Mouse (Mus musculus) cerebellum, adult 2 months (tissue): ENCODE measurements around the gene Mta1. TPM values are rescaled to one million over a fixed set of nuclear protein-coding genes. Genes with fewer than 3 reads are reported as not detected.

Experiments
- DNase-seq, 2 experiments: peaks; one replicate each; pipeline ENCODE4 v3.0.0; 2021
- H3K27ac ChIP-seq: fragments of 200-500 bp; 2 replicates; pipeline ENCODE4 v1.5.1; 2012; ENCODE audit warnings: low read length, control low read depth, inconsistent platforms; ENCODE audit not compliant: insufficient read depth
- H3K27me3 ChIP-seq: fragments of 200-500 bp; 2 replicates; pipeline ENCODE4 v1.6.1; 2012; ENCODE audit warnings: inconsistent platforms, mild to moderate bottlenecking, low read length, moderate library complexity; ENCODE audit not compliant: control insufficient read depth, insufficient read depth
- H3K4me1 ChIP-seq: fragments of 200-500 bp; 2 replicates; pipeline ENCODE4 v1.6.1; 2011; ENCODE audit warnings: low read length; ENCODE audit not compliant: control insufficient read depth, insufficient read depth
- H3K4me3 ChIP-seq: fragments of 200-500 bp; replicated peaks from 2 replicates; pipeline ENCODE3; 2011; ENCODE audit warnings: mild to moderate bottlenecking, low read depth, low read length, control low read depth; ENCODE audit not compliant: insufficient read depth
- CTCF ChIP-seq: fragments of 200-500 bp; IDR thresholded peaks from 2 replicates; pipeline ENCODE4 v1.5.1; 2011; ENCODE audit warnings: low read depth, mild to moderate bottlenecking, control low read depth, low read length, moderate library complexity, borderline replicate concordance; ENCODE audit not compliant: insufficient read depth
- POLR2A ChIP-seq: fragments of 200-500 bp; IDR thresholded peaks from 2 replicates; pipeline ENCODE4 v1.6.1; 2011; ENCODE audit warnings: low read length, control low read depth, borderline replicate concordance; ENCODE audit not compliant: insufficient read depth
- WGBS: fragments of 180-500 bp; shearing (Covaris S2); methylation state at CpG from one replicate; pipeline ENCODE4 v1.1.7; 2018; 5-methylcytosine and 5-hydroxymethylcytosine counted together
- polyA plus RNA-seq: library from polyadenylated mRNA; depleted of rRNA; stranded (reverse); fragments of >200 nt; gene quantifications from 2 replicates; pipeline ENCODE4 v1.2.3, GENCODE M21; 2012

Mta1 gene
- polyA plus RNA-seq, 1 experiment, result 60.4 TPM

DNA sequence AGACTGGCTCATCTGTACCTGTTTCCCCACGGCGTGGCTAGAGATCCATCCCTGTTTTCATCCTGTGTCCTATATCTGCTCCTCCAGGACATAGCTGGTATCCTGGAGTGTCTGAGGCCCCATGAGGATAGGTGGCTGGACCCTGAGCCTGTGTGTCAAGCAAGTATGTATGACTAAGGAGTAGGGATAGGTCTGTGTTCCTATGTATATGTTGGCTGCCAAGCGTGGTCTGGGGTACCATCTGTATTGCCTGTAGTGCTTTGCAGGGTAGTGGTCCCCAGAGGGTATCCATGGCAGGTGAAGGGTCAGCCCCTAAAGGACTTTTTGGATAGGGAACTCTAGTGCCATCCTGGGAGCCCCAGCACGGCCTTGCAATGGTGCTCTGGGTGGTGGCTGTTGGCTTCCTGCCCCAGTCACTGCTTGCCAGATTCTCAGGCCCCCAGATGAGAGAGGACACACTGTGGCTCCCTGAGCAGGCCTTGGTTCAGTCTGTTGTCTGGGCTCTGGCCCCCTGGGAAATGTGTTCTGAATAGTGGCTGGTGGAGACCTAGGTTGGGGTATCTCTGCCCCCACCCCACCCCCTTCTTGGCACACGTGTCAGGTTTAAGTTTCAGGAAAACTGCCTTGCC lies 2.5 kb downstream of the Mta1 start:
- H3K27me3 ChIP-seq, result no peaks in the 10 kb centered on the region
- H3K4me3 ChIP-seq, result no peak overlapping the region
- peak; percentile 75 for DNase-seq
- no peak overlapping the region for H3K27ac ChIP-seq
- TF ChIP-seq POLR2A (no peak), CTCF (no peak)
- 29% methylated on average over 5 of the region's 5 CpGs for WGBS
- peaks cover 33% of the 10 kb centered on the region for H3K4me1 ChIP-seq

DNA sequence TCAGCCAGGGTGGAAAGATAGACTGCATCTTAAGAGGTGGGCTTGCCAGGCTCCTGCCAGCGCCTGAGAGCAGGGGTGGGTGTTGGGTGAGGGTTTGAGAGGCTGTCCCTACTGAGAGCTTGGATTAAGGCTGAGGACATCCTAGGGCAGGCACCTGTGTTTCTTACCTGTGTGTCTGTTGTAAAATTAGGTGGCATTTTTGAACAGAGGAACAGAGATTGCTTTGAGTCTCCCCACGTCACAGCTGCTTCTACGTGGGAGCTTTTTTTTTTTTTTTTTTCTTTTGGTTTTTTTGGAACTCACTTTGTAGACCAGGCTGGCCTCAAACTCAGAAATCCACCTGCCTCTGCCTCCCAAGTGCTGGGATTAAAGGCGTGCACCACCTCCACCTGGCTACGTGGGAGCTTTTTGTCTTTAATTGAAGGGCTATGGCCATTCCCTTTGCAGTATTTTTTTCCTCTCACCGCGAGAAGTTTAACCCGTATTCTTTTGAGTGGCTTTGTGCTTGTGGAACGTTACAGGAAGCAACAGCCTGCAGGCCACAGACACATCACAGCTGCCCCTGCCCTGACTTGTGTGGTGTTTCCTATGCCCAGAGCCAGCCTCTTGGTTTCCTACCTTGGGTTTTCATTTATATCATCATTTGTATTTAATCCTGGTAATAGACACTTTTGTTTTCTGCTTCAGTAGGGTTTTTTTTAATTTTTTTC lies 3.3 kb downstream of the Mta1 start:
- Histone ChIP-seq H3K27me3 (no peaks in the 10 kb centered on the region), H3K4me1 (peaks cover 34% of the 10 kb centered on the region), H3K4me3 (no peak overlapping the region), H3K27ac (no peak overlapping the region)
- no peak for DNase-seq
- WGBS, result 71% methylated on average over 9 of the region's 9 CpGs
- TF ChIP-seq POLR2A (no peak), CTCF (no peak)

DNA sequence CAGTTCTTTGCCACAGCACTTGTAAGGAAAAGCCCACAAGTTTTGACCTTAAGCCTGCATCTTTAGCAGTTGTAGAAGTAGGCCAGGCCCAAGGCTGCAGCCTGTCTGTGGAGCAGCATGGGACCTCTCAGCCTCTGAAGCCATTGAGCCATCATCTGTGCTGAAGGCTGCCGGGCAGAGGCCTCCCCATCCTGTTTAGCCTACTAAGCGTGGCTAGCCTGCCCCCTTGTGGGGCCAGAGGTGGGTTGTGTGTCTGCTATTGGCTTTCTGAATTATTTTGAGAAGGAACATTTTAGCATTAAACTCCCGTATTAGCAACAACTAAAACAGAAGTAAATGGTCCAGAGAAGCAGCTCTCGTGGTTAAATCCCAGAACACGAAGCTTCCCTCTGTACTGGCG lies 4.4 kb downstream of the Mta1 start:
- TF ChIP-seq CTCF (peak; percentile 76), POLR2A (no peak)
- Histone ChIP-seq H3K27ac (no peak overlapping the region), H3K4me3 (no peak overlapping the region), H3K4me1 (peaks cover 34% of the 10 kb centered on the region), H3K27me3 (no peaks in the 10 kb centered on the region)
- WGBS, result 41% methylated on average over 6 of the region's 6 CpGs
- peak; percentile 71 to 72 for DNase-seq

DNA sequence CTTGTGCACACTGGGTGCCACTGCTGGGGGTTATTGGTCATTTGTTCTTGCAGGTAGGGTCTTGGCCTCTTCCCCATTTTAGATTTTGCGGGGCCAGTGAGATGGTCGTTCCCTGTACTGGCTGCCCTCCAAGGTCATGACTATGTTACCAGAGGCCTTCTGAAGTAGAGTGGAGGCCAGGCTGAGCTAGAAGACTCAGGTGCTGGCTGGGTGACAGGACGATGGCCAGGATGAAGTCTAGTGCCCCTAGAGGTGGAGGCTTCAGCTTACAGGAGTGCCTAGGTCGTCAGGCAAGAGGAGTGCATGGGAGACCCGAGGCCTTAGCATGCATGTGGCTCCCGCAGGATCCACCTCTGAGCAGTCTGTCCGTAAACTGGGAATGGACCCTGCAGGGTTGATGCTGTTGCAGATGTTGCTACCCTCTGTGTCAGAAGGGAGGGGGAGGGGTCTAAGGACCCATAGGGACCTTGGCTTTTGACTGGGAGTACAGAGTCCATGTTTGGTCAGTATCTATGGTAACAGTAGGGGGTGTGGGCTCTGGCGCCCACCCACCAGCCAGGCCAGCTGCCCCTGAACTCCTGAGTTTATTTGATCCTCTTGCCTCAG lies 5.9 kb downstream of the Mta1 start:
- Histone ChIP-seq H3K27me3 (no peaks in the 10 kb centered on the region), H3K4me3 (no peak overlapping the region), H3K27ac (no peak overlapping the region), H3K4me1 (peaks cover 40% of the 10 kb centered on the region)
- TF ChIP-seq POLR2A (no peak), CTCF (peak; percentile 38; the same call in 1 of the 2 replicates)
- peak; percentile 34 to 36 for DNase-seq
- WGBS, result 72% methylated on average over 8 of the region's 8 CpGs

DNA sequence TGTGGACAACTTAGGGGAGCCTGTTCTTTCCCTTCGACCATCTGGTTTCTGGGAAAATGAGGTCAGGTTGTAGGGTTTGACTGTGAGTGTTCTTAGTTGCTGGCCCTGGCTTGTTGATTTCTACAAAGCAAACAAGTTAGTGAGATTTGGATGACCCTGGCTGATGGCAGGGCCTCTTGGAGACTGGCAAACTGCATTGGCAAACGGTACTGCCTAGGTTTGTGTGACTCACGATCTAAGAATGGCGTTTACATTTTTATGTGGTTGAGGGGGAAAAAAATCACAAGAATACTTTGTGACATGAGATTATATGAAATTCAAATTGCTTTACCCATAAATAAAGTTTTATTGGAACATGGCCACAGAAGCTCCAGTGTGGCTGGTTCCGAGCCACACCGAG lies 8.3 kb downstream of the Mta1 start:
- H3K27ac ChIP-seq, result no peak overlapping the region
- 38% methylated on average over 6 of the region's 6 CpGs for WGBS

DNA sequence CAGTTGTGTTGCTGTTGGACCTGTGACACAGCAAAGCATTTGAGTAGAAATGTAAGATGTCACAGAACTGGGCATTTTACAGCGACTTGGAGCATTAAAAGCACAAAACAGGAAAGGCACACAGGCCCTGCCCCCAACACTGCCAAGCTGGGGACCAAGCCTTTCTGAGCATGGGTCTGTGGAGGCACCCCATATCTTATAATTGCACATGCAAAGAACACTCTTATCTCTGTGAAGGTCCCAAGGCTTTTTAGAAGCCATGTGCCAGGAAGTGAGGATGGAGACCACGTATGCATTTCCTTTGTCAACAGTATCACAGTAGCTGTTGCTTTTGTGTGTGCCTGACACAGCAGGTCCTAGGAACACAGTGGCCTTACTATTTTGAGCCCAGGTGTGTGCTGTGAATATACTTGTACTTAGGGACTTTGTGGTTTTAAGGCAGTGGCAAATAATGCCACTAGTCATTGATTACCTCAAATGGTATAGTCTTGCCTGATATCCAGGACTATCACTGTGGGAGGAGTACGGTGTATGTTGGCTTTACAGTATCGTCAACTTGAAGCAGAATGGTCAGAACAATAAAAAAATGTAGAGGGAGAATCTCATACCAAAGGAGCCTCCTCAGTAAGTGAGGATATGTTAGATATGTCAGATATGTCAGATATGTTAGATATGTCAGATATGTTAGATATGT lies 9.5 kb downstream of the Mta1 start:
- 83% methylated on average over 4 of the region's 4 CpGs for WGBS
- no peak for TF ChIP-seq CTCF
- TF ChIP-seq POLR2A, result no peak

More for the DNA sequence above, 8.3 kb downstream of the Mta1 start:
- peak in 1 of 2 experiments; percentile 40 for DNase-seq
- no peaks in the 10 kb centered on the region for H3K27me3 ChIP-seq
- no peak overlapping the region for H3K4me3 ChIP-seq
- no peak for TF ChIP-seq POLR2A
- TF ChIP-seq CTCF, result no peak
- peaks cover 34% of the 10 kb centered on the region for H3K4me1 ChIP-seq

DNA sequence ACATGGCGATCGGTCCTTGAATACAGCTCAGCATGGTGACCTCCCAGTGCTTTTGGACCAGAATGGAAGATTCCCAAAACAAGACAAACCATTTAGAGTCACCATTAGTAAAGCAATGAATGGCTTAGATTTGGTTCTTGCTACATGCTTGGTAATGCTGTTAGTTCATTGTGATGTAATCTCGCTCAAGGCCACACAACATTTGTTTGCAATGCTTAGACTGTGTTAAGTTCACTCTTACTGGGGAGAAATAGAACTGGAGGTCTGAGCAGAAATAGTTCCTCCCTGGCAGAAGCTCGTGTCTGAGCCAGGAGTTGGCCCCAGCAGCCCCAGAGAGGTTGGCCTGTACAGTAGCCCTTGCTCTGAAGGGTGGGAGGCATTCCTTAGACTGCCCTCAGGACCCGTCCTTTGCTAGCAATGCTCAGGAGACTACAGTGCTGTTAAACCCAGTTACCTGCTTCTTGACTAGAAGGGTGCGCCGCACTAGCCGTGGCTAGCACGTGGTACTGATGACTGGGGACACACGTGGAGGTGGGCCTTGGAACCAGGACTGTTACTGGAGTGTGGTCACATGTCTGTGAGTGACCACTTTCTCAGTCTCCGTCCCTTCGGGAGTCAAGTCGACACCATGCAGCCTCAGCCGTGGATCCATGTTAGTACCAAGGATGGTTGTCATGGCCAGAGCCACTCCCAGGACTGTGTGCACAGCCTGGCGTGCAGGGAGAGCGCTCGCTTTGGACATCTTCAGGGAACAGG lies 10.6 kb downstream of the Mta1 start:
- Histone ChIP-seq H3K4me3 (no peak overlapping the region), H3K27me3 (no peaks in the 10 kb centered on the region), H3K4me1 (peaks cover 30% of the 10 kb centered on the region), H3K27ac (no peak overlapping the region)
- TF ChIP-seq CTCF (no peak), POLR2A (no peak)
- DNase-seq, result no peak
- WGBS, result 61% methylated on average over 17 of the region's 17 CpGs

More for the DNA sequence above, 9.5 kb downstream of the Mta1 start:
- Histone ChIP-seq H3K4me1 (peaks cover 35% of the 10 kb centered on the region), H3K27me3 (no peaks in the 10 kb centered on the region), H3K4me3 (no peak overlapping the region), H3K27ac (no peak overlapping the region)
- DNase-seq, result no peak

DNA sequence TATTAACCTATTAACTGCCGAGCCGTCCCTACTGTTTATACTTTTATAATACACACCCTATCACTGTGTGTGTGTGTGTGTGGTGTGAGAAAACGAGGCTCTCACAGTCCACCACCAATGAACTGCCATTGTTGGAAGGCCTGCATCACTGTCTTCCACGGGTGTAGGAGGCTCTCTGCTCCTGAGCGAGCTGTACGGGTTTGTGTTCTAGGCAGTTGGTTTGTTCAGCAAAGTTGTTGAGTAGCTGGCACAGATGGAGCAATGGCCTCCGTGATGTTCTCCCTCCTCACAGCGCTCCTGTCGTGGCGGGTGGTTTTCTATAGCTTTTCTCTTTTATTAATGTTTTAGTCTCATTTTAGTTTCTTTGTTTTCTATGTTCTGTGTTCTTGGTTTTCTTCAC lies 11.7 kb downstream of the Mta1 start:
- no peak for DNase-seq
- TF ChIP-seq CTCF, result no peak
- TF ChIP-seq POLR2A, result no peak
- H3K27me3 ChIP-seq, result no peaks in the 10 kb centered on the region
- no peak overlapping the region for H3K4me3 ChIP-seq
- 78% methylated on average over 10 of the region's 10 CpGs for WGBS
- H3K27ac ChIP-seq, result no peak overlapping the region
- H3K4me1 ChIP-seq, result peaks cover 30% of the 10 kb centered on the region
